Mouse (Mus musculus) embryonic fibroblast, embryonic 13.5 days (primary cell): ENCODE measurements around the gene Chka. TPM values are rescaled to one million over a fixed set of nuclear protein-coding genes. Genes with fewer than 3 reads are reported as not detected.
A peak's percentile ranks its signal among the peaks of the same experiment; 100 is the strongest.

ENCODE experiments used
- H3K27ac ChIP-seq: 2 replicates; pipeline ENCODE4 v1.5.1; 2012; ENCODE audit warnings: low read length, control low read depth, inconsistent platforms; ENCODE audit not compliant: insufficient read depth
- H3K4me1 ChIP-seq: 2 replicates; pipeline ENCODE4 v1.6.1; 2011; ENCODE audit warnings: low read length; ENCODE audit not compliant: control insufficient read depth, insufficient read depth
- H3K4me3 ChIP-seq: 2 replicates; pipeline ENCODE4 v1.5.1; 2011; ENCODE audit warnings: mild to moderate bottlenecking, control low read depth, low read length; ENCODE audit not compliant: insufficient read depth
- CTCF ChIP-seq: IDR thresholded peaks from 2 replicates; pipeline ENCODE4 v1.5.1; 2011; ENCODE audit warnings: mild to moderate bottlenecking, control low read depth, low read length, moderate library complexity, borderline replicate concordance; ENCODE audit not compliant: insufficient read depth
- POLR2A ChIP-seq: IDR thresholded peaks from 2 replicates; pipeline ENCODE4 v1.6.1; 2011; ENCODE audit warnings: low read depth, mild to moderate bottlenecking, control low read depth, low read length, moderate library complexity
- polyA plus RNA-seq: library from polyadenylated mRNA; stranded (reverse); fragments of >200 nt; gene quantifications from 2 replicates; pipeline ENCODE4 v1.2.4, GENCODE M21; 2011; ENCODE audit warnings: low read depth; ENCODE audit not compliant: missing spikeins, insufficient read length

Gene Chka
- polyA plus RNA-seq, 1 experiment = 65.0 TPM

GRCm38 (mm10) chr19:3880054-3880848, 28.7 kb downstream of the Chka start:
- no peaks in the 10 kb centered on the region for H3K4me1 ChIP-seq
- TF ChIP-seq CTCF = no peak
- no peak for TF ChIP-seq POLR2A
- H3K27ac ChIP-seq = no peak overlapping the region
- H3K4me3 ChIP-seq = no peak overlapping the region

- no peaks in the 10 kb centered on the region for H3K4me1 ChIP-seq
- TF ChIP-seq CTCF (no peak), POLR2A (no peak)
- no peak overlapping the region for H3K27ac ChIP-seq
- H3K4me3 ChIP-seq = no peak overlapping the region
These were observed 30.6 kb downstream of the Chka start for GRCm38 (mm10) chr19:3882214-3882613.

GRCm38 (mm10) chr19:3884325-3884990, 32.9 kb downstream of the Chka start:
- H3K4me3 ChIP-seq = no peak overlapping the region
- no peaks in the 10 kb centered on the region for H3K4me1 ChIP-seq
- TF ChIP-seq CTCF (no peak), POLR2A (no peak)
- no peak overlapping the region for H3K27ac ChIP-seq

- H3K27ac ChIP-seq = no peak overlapping the region
- no peak overlapping the region for H3K4me3 ChIP-seq
- no peaks in the 10 kb centered on the region for H3K4me1 ChIP-seq
- TF ChIP-seq CTCF (no peak), POLR2A (no peak)
These were observed 37.5 kb downstream of the Chka start for GRCm38 (mm10) chr19:3889096-3889495.

GRCm38 (mm10) chr19:3890181-3890580, 38.6 kb downstream of the Chka start:
- TF ChIP-seq CTCF (peak; percentile 31; the same call in 1 of the 2 replicates), POLR2A (no peak)

GRCm38 (mm10) chr19:3893545-3894116, 42.1 kb downstream of the Chka start:
- Histone ChIP-seq H3K4me1 (no peaks in the 10 kb centered on the region), H3K27ac (no peak overlapping the region), H3K4me3 (no peak overlapping the region)
- no peak for TF ChIP-seq POLR2A
- TF ChIP-seq CTCF = no peak

More at GRCm38 (mm10) chr19:3890181-3890580, 38.6 kb downstream of the Chka start:
- no peak overlapping the region for H3K27ac ChIP-seq
- no peak overlapping the region for H3K4me3 ChIP-seq
- H3K4me1 ChIP-seq = no peaks in the 10 kb centered on the region

GRCm38 (mm10) chr19:3894294-3894693, 42.7 kb downstream of the Chka start:
- Histone ChIP-seq H3K4me3 (no peak overlapping the region), H3K4me1 (no peaks in the 10 kb centered on the region), H3K27ac (no peak overlapping the region)
- TF ChIP-seq POLR2A (no peak), CTCF (no peak)

GRCm38 (mm10) chr19:3895171-3895631, 43.6 kb downstream of the Chka start:
- TF ChIP-seq POLR2A (no peak), CTCF (no peak)
- Histone ChIP-seq H3K4me3 (no peak overlapping the region), H3K4me1 (no peaks in the 10 kb centered on the region), H3K27ac (no peak overlapping the region)

GRCm38 (mm10) chr19:3896208-3896607, 44.6 kb downstream of the Chka start:
- Histone ChIP-seq H3K4me3 (no peak overlapping the region), H3K27ac (no peak overlapping the region)
- TF ChIP-seq POLR2A = no peak
- TF ChIP-seq CTCF = no peak

More at GRCm38 (mm10) chr19:3896208-3896607, 44.6 kb downstream of the Chka start:
- H3K4me1 ChIP-seq = no peaks in the 10 kb centered on the region
